Mouse (Mus musculus): Measurements from ENCODE around the gene Gtf3c5. TPM values are rescaled to one million over a fixed set of nuclear protein-coding genes. Genes with fewer than 3 reads are reported as not detected.

Gtf3c5 gene
- total and polyA plus RNA-seq, 3 experiments, result 22.5 to 50.2 TPM; not detected in 1

DNA sequence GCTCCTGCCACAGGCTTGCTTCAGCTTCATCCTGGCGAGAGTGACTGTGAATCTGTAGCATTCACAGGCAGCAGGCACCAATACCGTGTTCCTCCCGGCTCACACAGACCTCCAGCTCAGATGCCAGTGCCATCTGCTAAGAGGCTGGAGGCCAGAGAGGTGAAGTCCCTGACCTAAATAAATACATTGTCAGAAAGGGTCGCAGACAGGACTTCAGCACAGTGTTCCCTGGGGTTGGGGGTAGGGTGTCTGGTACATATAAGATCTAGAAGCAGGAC, 48.3 kb downstream of the Gtf3c5 start:
- Histone ChIP-seq H3K27me3 (ENCODE audit: control insufficient read depth in 1 of 2, insufficient read depth in 2 of 2, low read length in 2 of 2) (no peaks in the 10 kb centered on the region), H3K4me1 (ENCODE audit: control insufficient read depth in 1 of 2, insufficient read depth in 2 of 2, low read length in 2 of 2) (no peaks in the 10 kb centered on the region; a peak in 1 of 4 replicates), H3K9ac (ENCODE audit: control insufficient read depth, low read depth, low read length, poor library complexity, severe bottlenecking) (no peak overlapping the region)

DNA sequence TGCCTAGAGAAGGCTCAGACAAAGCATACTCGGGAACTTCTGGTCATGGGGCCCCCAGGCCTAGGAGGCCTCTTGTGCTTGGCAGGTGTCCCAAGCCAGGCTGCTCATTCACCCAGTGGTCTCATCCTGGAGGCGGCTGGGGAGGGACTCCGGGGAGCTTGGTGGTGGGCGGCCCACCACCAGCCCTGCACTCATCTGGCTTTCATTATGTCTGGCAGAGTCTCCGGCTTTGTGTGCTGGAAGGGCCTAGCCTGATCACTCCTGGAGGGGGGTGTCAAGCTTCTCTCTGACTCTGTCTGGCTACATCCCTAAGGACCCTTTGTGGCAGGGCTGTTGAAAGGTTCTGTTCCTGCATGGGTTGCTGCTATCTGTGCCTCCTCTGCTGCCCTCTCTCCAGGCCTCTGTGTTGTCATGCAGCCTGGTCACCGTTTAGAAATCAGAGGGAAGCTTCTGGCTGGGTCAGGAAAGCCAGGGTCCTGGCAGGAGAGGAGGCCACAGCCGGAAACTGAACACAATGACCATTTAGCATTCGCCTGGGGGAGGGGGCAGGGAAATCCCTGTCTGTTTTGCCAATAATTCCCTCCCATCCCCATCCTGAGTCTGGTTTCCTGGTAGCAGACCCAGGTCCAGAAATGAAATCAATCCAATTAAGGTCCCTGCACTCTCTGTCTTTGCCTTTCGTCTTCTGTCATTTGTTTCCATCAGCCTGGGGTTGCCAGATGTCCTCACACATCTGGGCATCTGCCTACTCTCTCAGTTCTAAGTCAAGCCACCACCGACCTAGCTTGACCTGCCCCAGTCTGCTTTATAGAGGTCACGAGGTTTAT, 48.9 kb downstream of the Gtf3c5 start:
- TF ChIP-seq KAT2A (conservative IDR thresholded peaks at IDR 0.05; ENCODE audit: low read depth, low read length), result no peak
- no peak for TF ChIP-seq ZKSCAN1 (IDR thresholded peaks at IDR 0.05; ENCODE audit: low read depth, low read length)
- no peak for TF ChIP-seq ZC3H11A (IDR thresholded peaks at IDR 0.05; ENCODE audit: low read depth, low read length)
- TF ChIP-seq CTCF (IDR thresholded peaks at IDR 0.05 in 2 of 3, conservative IDR thresholded peaks at IDR 0.05 in 1 of 3; ENCODE audit: control insufficient read depth in 1 of 3, insufficient read depth in 1 of 3, low read depth in 2 of 3, low read length in 3 of 3, poor library complexity in 1 of 3, severe bottlenecking in 1 of 3), result no peak
- TF ChIP-seq JUND (IDR thresholded peaks at IDR 0.05; ENCODE audit: low read depth, low read length), result no peak
- TF ChIP-seq BHLHE40 (IDR thresholded peaks at IDR 0.05; ENCODE audit: borderline replicate concordance, low read depth, low read length), result no peak
- no peak for TF ChIP-seq TBP (IDR thresholded peaks at IDR 0.05; ENCODE audit: low read depth, low read length)
- no peak for TF ChIP-seq RCOR1 (IDR thresholded peaks at IDR 0.05; ENCODE audit: low read depth, low read length)
- TF ChIP-seq EP300 (IDR thresholded peaks at IDR 0.05; ENCODE audit: low read depth in 1 of 2, low read length in 2 of 2), result no peak
- no peak for TF ChIP-seq SIN3A (IDR thresholded peaks at IDR 0.05; ENCODE audit: low read length)
- no peak for TF ChIP-seq POLR2AphosphoS2 (IDR thresholded peaks at IDR 0.05; ENCODE audit: low read length)
- no peak for TF ChIP-seq ETS1 (IDR thresholded peaks at IDR 0.05; ENCODE audit: low read depth, low read length)
- TF ChIP-seq MAX (IDR thresholded peaks at IDR 0.05; ENCODE audit: low read length), result no peak
- TF ChIP-seq E2F4 (IDR thresholded peaks at IDR 0.05; ENCODE audit: borderline replicate concordance, low read depth, low read length), result no peak
- no peak for TF ChIP-seq MXI1 (IDR thresholded peaks at IDR 0.05; ENCODE audit: low read depth, low read length)
- TF ChIP-seq ZMIZ1 (IDR thresholded peaks at IDR 0.05; ENCODE audit: low read depth, low read length), result no peak
- no peak for TF ChIP-seq POLR2AphosphoS5 (IDR thresholded peaks at IDR 0.05; ENCODE audit: borderline replicate concordance, low read depth, low read length)
- TF ChIP-seq NELFE (IDR thresholded peaks at IDR 0.05; ENCODE audit: low read depth, low read length), result no peak
- TF ChIP-seq MEF2A (IDR thresholded peaks at IDR 0.05; ENCODE audit: extremely low read depth, insufficient replicate concordance, low read depth, low read length, poor library complexity, severe bottlenecking), result no peak
- no peak for TF ChIP-seq GATA1 (IDR thresholded peaks at IDR 0.05; ENCODE audit: low read depth, low read length)
- no peak for DNase-seq (ENCODE audit: low read depth, low spot score)
- no peaks in the 10 kb centered on the region; a peak in 1 of 4 replicates for H3K4me1 ChIP-seq (ENCODE audit: control insufficient read depth in 1 of 2, insufficient read depth in 2 of 2, low read length in 2 of 2)

More for the DNA sequence above, 48.3 kb downstream of the Gtf3c5 start:
- Histone ChIP-seq H3K79me2 (ENCODE audit: control insufficient read depth, insufficient read depth, low read length, poor library complexity) (no peaks in the 10 kb centered on the region), H3K4me3 (ENCODE audit: control insufficient read depth in 1 of 2, insufficient read depth in 1 of 2, low read depth in 2 of 2, low read length in 2 of 2) (no peak overlapping the region), H3K27ac (ENCODE audit: control insufficient read depth, low read depth, low read length) (no peak overlapping the region), H3K36me3 (ENCODE audit: control insufficient read depth in 1 of 2, insufficient read depth in 2 of 2, low read length in 2 of 2) (no peaks in the 10 kb centered on the region), H3K9me3 (replicated peaks; ENCODE audit: insufficient read depth, low read length) (no peaks in the 10 kb centered on the region)
- TF ChIP-seq JUND (IDR thresholded peaks at IDR 0.05; ENCODE audit: low read depth, low read length), result no peak
- TF ChIP-seq ZKSCAN1 (IDR thresholded peaks at IDR 0.05; ENCODE audit: low read depth, low read length), result no peak
- TF ChIP-seq MAX (IDR thresholded peaks at IDR 0.05; ENCODE audit: low read length), result no peak
- no peak for TF ChIP-seq ZC3H11A (IDR thresholded peaks at IDR 0.05; ENCODE audit: low read depth, low read length)
- TF ChIP-seq KAT2A (conservative IDR thresholded peaks at IDR 0.05; ENCODE audit: low read depth, low read length), result no peak
- TF ChIP-seq MEF2A (IDR thresholded peaks at IDR 0.05; ENCODE audit: extremely low read depth, insufficient replicate concordance, low read depth, low read length, poor library complexity, severe bottlenecking), result no peak
- TF ChIP-seq MAZ (IDR thresholded peaks at IDR 0.05; ENCODE audit: low read depth, low read length), result no peak
- TF ChIP-seq HCFC1 (IDR thresholded peaks at IDR 0.05; ENCODE audit: low read depth, low read length), result no peak
- TF ChIP-seq GATA1 (IDR thresholded peaks at IDR 0.05; ENCODE audit: low read depth, low read length), result no peak
- no peak for TF ChIP-seq POLR2A (IDR thresholded peaks at IDR 0.05; ENCODE audit: control insufficient read depth in 1 of 2, insufficient read depth in 1 of 2, low read depth in 1 of 2, low read length in 2 of 2, poor library complexity in 1 of 2)
- no peak for TF ChIP-seq ETS1 (IDR thresholded peaks at IDR 0.05; ENCODE audit: low read depth, low read length)
- no peak for TF ChIP-seq E2F4 (IDR thresholded peaks at IDR 0.05; ENCODE audit: borderline replicate concordance, low read depth, low read length)
- TF ChIP-seq ZNF384 (IDR thresholded peaks at IDR 0.05; ENCODE audit: low read depth, low read length), result no peak
- no peak for TF ChIP-seq MYB (IDR thresholded peaks at IDR 0.05; ENCODE audit: low read depth, low read length)
- TF ChIP-seq TAL1 (IDR thresholded peaks at IDR 0.05; ENCODE audit: low read length), result no peak
- no peak for TF ChIP-seq MAFK (IDR thresholded peaks at IDR 0.05; ENCODE audit: borderline replicate concordance, low read depth, low read length)
- TF ChIP-seq MYC (IDR thresholded peaks at IDR 0.05; ENCODE audit: low read depth, low read length), result no peak
- DNase-seq (ENCODE audit: low read depth, low spot score), result no peak

More for the DNA sequence above, 48.9 kb downstream of the Gtf3c5 start:
- Histone ChIP-seq H3K79me2 (ENCODE audit: control insufficient read depth, insufficient read depth, low read length, poor library complexity) (no peaks in the 10 kb centered on the region), H3K4me3 (ENCODE audit: control insufficient read depth in 1 of 2, insufficient read depth in 1 of 2, low read depth in 2 of 2, low read length in 2 of 2) (no peak overlapping the region), H3K9ac (ENCODE audit: control insufficient read depth, low read depth, low read length, poor library complexity, severe bottlenecking) (no peak overlapping the region), H3K9me3 (replicated peaks; ENCODE audit: insufficient read depth, low read length) (no peaks in the 10 kb centered on the region), H3K27me3 (ENCODE audit: control insufficient read depth in 1 of 2, insufficient read depth in 2 of 2, low read length in 2 of 2) (no peaks in the 10 kb centered on the region), H3K36me3 (ENCODE audit: control insufficient read depth in 1 of 2, insufficient read depth in 2 of 2, low read length in 2 of 2) (no peaks in the 10 kb centered on the region), H3K27ac (ENCODE audit: control insufficient read depth, low read depth, low read length) (no peak overlapping the region)

Data from MEL (cell line).